Mouse (Mus musculus): ENCODE data around the gene Taok3. TPM values are rescaled to one million over a fixed set of nuclear protein-coding genes. Genes with fewer than 3 reads are reported as not detected.

The Taok3 gene
- polyA plus RNA-seq, 1 experiment from 2014 or later = 16.1 TPM

GRCm38 (mm10) chr5:117164923-117165322 is 45.0 kb downstream of the Taok3 start:
- Histone ChIP-seq H3K9me3 (replicated peaks; ENCODE audit: low read length) (no peaks in the 10 kb centered on the region), H3K9ac (ENCODE audit: low read depth, low read length) (no peak overlapping the region), H3K27ac (no peak overlapping the region), H3K4me3 (replicated peaks; ENCODE audit: low read depth, low read length) (no peak overlapping the region), H3K27me3 (ENCODE audit: insufficient read depth, low read length) (no peaks in the 10 kb centered on the region), H3K4me2 (ENCODE audit: low read length) (no peak overlapping the region), H3K36me3 (ENCODE audit: insufficient read depth, low read length) (0 out of 2 replicates have a peak, but pooled peaks cover 3% of the 10 kb centered on the region), H3K4me1 (replicated peaks; ENCODE audit: insufficient read depth, low read length) (no peaks in the 10 kb centered on the region)
- 92% methylated on average over 2 of the region's 2 CpGs for whole genome bisulfite sequencing
- ATAC-seq (replicated peaks; ENCODE audit: low FRiP score, low read depth) (no peak), DNase-seq (ENCODE audit: low spot score) (no peak)
- no peak for TF ChIP-seq CTCF (IDR thresholded peaks at IDR 0.05; ENCODE audit: low read depth)

- 46% methylated on average over 2 of the region's 2 CpGs for WGBS
- no peaks in the 10 kb centered on the region for H3K4me1 ChIP-seq (replicated peaks; ENCODE audit: insufficient read depth, low read length)
- ATAC-seq (replicated peaks; ENCODE audit: low FRiP score, low read depth) (no peak), DNase-seq (ENCODE audit: low spot score) (no peak)
- H3K4me3 ChIP-seq (replicated peaks; ENCODE audit: low read depth, low read length) = no peak overlapping the region
- H3K27ac ChIP-seq = no peak overlapping the region
- no peak overlapping the region for H3K9ac ChIP-seq (ENCODE audit: low read depth, low read length)
- no peaks in the 10 kb centered on the region for H3K9me3 ChIP-seq (replicated peaks; ENCODE audit: low read length)
- no peak overlapping the region for H3K4me2 ChIP-seq (ENCODE audit: low read length)
- H3K36me3 ChIP-seq (ENCODE audit: insufficient read depth, low read length) = 0 out of 2 replicates have a peak, but pooled peaks cover 3% of the 10 kb centered on the region
- H3K27me3 ChIP-seq (ENCODE audit: insufficient read depth, low read length) = no peaks in the 10 kb centered on the region
- no peak for TF ChIP-seq CTCF (IDR thresholded peaks at IDR 0.05; ENCODE audit: low read depth)
Observed at GRCm38 (mm10) chr5:117165946-117166345, 46.0 kb downstream of the Taok3 start.

GRCm38 (mm10) chr5:117166811-117167365 is 47.0 kb downstream of the Taok3 start:
- H3K27me3 ChIP-seq (ENCODE audit: insufficient read depth, low read length) = no peaks in the 10 kb centered on the region
- TF ChIP-seq CTCF (IDR thresholded peaks at IDR 0.05; ENCODE audit: low read depth) = no peak
- DNase-seq (ENCODE audit: low spot score) (no peak), ATAC-seq (replicated peaks; ENCODE audit: low FRiP score, low read depth) (no peak)
- 84% methylated on average over 11 of the region's 11 CpGs for WGBS
- no peak overlapping the region for H3K4me2 ChIP-seq (ENCODE audit: low read length)
- H3K4me1 ChIP-seq (replicated peaks; ENCODE audit: insufficient read depth, low read length) = no peaks in the 10 kb centered on the region
- 0 out of 2 replicates have a peak, but pooled peaks cover 3% of the 10 kb centered on the region for H3K36me3 ChIP-seq (ENCODE audit: insufficient read depth, low read length)
- no peak overlapping the region for H3K27ac ChIP-seq
- no peak overlapping the region for H3K4me3 ChIP-seq (replicated peaks; ENCODE audit: low read depth, low read length)
- no peaks in the 10 kb centered on the region for H3K9me3 ChIP-seq (replicated peaks; ENCODE audit: low read length)
- H3K9ac ChIP-seq (ENCODE audit: low read depth, low read length) = no peak overlapping the region

GRCm38 (mm10) chr5:117168351-117169100 is 48.6 kb downstream of the Taok3 start:
- ATAC-seq (replicated peaks; ENCODE audit: low FRiP score, low read depth) = no peak
- H3K36me3 ChIP-seq (ENCODE audit: insufficient read depth, low read length) = 0 out of 2 replicates have a peak, but pooled peaks cover 2% of the 10 kb centered on the region

GRCm38 (mm10) chr5:117174057-117174456 is 54.1 kb downstream of the Taok3 start:
- ATAC-seq (replicated peaks; ENCODE audit: low FRiP score, low read depth) (no peak), DNase-seq (ENCODE audit: low spot score) (no peak)
- 89% methylated on average over 7 of the region's 7 CpGs for WGBS
- TF ChIP-seq CTCF (IDR thresholded peaks at IDR 0.05; ENCODE audit: low read depth) = no peak
- Histone ChIP-seq H3K9me3 (replicated peaks; ENCODE audit: low read length) (no peaks in the 10 kb centered on the region), H3K36me3 (ENCODE audit: insufficient read depth, low read length) (no peaks in the 10 kb centered on the region), H3K4me2 (ENCODE audit: low read length) (no peak overlapping the region), H3K4me1 (replicated peaks; ENCODE audit: insufficient read depth, low read length) (no peaks in the 10 kb centered on the region), H3K27ac (no peak overlapping the region), H3K9ac (ENCODE audit: low read depth, low read length) (no peak overlapping the region), H3K27me3 (ENCODE audit: insufficient read depth, low read length) (no peaks in the 10 kb centered on the region), H3K4me3 (replicated peaks; ENCODE audit: low read depth, low read length) (no peak overlapping the region)

More at GRCm38 (mm10) chr5:117168351-117169100, 48.6 kb downstream of the Taok3 start:
- Histone ChIP-seq H3K4me3 (replicated peaks; ENCODE audit: low read depth, low read length) (no peak overlapping the region), H3K4me1 (replicated peaks; ENCODE audit: insufficient read depth, low read length) (no peaks in the 10 kb centered on the region), H3K4me2 (ENCODE audit: low read length) (no peak overlapping the region), H3K27me3 (ENCODE audit: insufficient read depth, low read length) (no peaks in the 10 kb centered on the region), H3K27ac (no peak overlapping the region), H3K9me3 (replicated peaks; ENCODE audit: low read length) (no peaks in the 10 kb centered on the region), H3K9ac (ENCODE audit: low read depth, low read length) (no peak overlapping the region)
- no peak for TF ChIP-seq CTCF (IDR thresholded peaks at IDR 0.05; ENCODE audit: low read depth)
- no peak for DNase-seq (ENCODE audit: low spot score)
- WGBS = 91% methylated on average over 14 of the region's 14 CpGs

GRCm38 (mm10) chr5:117175896-117176295 is 56.0 kb downstream of the Taok3 start:
- WGBS = 76% methylated on average over 8 of the region's 8 CpGs
- no peaks in the 10 kb centered on the region for H3K27me3 ChIP-seq (ENCODE audit: insufficient read depth, low read length)
- H3K9ac ChIP-seq (ENCODE audit: low read depth, low read length) = no peak overlapping the region
- DNase-seq (ENCODE audit: low spot score) = no peak
- no peak overlapping the region for H3K4me2 ChIP-seq (ENCODE audit: low read length)
- ATAC-seq (replicated peaks; ENCODE audit: low FRiP score, low read depth) = no peak
- H3K9me3 ChIP-seq (replicated peaks; ENCODE audit: low read length) = no peaks in the 10 kb centered on the region
- H3K36me3 ChIP-seq (ENCODE audit: insufficient read depth, low read length) = no peaks in the 10 kb centered on the region
- TF ChIP-seq CTCF (IDR thresholded peaks at IDR 0.05; ENCODE audit: low read depth) = no peak
- H3K4me1 ChIP-seq (replicated peaks; ENCODE audit: insufficient read depth, low read length) = no peaks in the 10 kb centered on the region
- H3K4me3 ChIP-seq (replicated peaks; ENCODE audit: low read depth, low read length) = no peak overlapping the region
- no peak overlapping the region for H3K27ac ChIP-seq

Measured in kidney, postnatal 0 days (tissue).